Mouse (Mus musculus) limb, embryonic 12.5 days (tissue): ENCODE data around the gene Ins2. TPM values are rescaled to one million over a fixed set of nuclear protein-coding genes. Genes with fewer than 3 reads are reported as not detected.

Experiments
- ATAC-seq: fragments of 200-750 bp; cut with Nextera tagmentation; 2 replicates; pipeline ENCODE4 v1.8.0; 2017; ENCODE audit warnings: low read depth, moderate TSS enrichment; ENCODE audit not compliant: insufficient number of reproducible peaks, insufficient read depth, low FRiP score, low TSS enrichment
- H3K27ac ChIP-seq: fragments of 300-500 bp; sonication (generic); 2 replicates; pipeline ENCODE4 v1.5.1; 2016; ENCODE audit warnings: mild to moderate bottlenecking, moderate library complexity
- H3K27me3 ChIP-seq: fragments of 300-500 bp; sonication (generic); 2 replicates; pipeline ENCODE4 v1.6.1; 2016; ENCODE audit warnings: mild to moderate bottlenecking, moderate library complexity
- H3K36me3 ChIP-seq: fragments of 300-500 bp; sonication (generic); 2 replicates; pipeline ENCODE4 v1.6.1; 2016; ENCODE audit warnings: mild to moderate bottlenecking, moderate library complexity
- H3K4me1 ChIP-seq: fragments of 300-500 bp; sonication (generic); replicated peaks from 2 replicates; pipeline ENCODE4 v1.6.1; 2016
- H3K4me2 ChIP-seq: fragments of 300-500 bp; sonication (generic); 2 replicates; pipeline ENCODE4 v1.6.1; 2016; ENCODE audit warnings: mild to moderate bottlenecking, moderate library complexity
- H3K4me3 ChIP-seq: fragments of 300-500 bp; sonication (generic); replicated peaks from 2 replicates; pipeline ENCODE4 v1.5.1; 2016; ENCODE audit warnings: mild to moderate bottlenecking
- H3K9ac ChIP-seq: fragments of 300-500 bp; sonication (generic); replicated peaks from 2 replicates; pipeline ENCODE4 v1.6.1; 2016; ENCODE audit warnings: mild to moderate bottlenecking, moderate library complexity
- H3K9me3 ChIP-seq: fragments of 300-500 bp; sonication (generic); 2 replicates; pipeline ENCODE4 v1.6.1; 2016; ENCODE audit warnings: mild to moderate bottlenecking, moderate library complexity
- WGBS: fragments of 180-500 bp; shearing (Covaris S2); methylation state at CpG from one replicate; pipeline ENCODE4 v1.1.7; 2016; 5-methylcytosine and 5-hydroxymethylcytosine counted together
- polyA plus RNA-seq: library from polyadenylated mRNA; unstranded; fragments of >200 nt; fragmentation: Nextera tagmentation; extraction: Ambion mirVana; gene quantifications from 2 replicates; pipeline ENCODE4 v1.2.1, GENCODE M21; 2016

The Ins2 gene
- polyA plus RNA-seq, 1 experiment from 2014 or later = not detected

GRCm38 (mm10) chr7:142663931-142664421 lies 79.2 kb downstream of the Ins2 start:
- no peak for ATAC-seq

GRCm38 (mm10) chr7:142663151-142663550 lies 80.0 kb downstream of the Ins2 start:
- peaks cover 4% of the 10 kb centered on the region for H3K9me3 ChIP-seq
- peak overlapping the region; percentile 66 for H3K4me2 ChIP-seq
- no peak for ATAC-seq
- 8% methylated on average over 5 of the region's 5 CpGs for WGBS
- H3K27ac ChIP-seq = peak overlapping the region; percentile 92
- peak overlapping the region; percentile 66 for H3K4me3 ChIP-seq
- H3K36me3 ChIP-seq = peaks cover 25% of the 10 kb centered on the region
- H3K4me1 ChIP-seq = peaks cover 31% of the 10 kb centered on the region
- peak overlapping the region; percentile 96 for H3K9ac ChIP-seq
- H3K27me3 ChIP-seq = peaks cover 82% of the 10 kb centered on the region

More at GRCm38 (mm10) chr7:142663931-142664421, 79.2 kb downstream of the Ins2 start:
- peaks cover 11% of the 10 kb centered on the region for H3K9me3 ChIP-seq
- WGBS = under 1% methylated on average over 53 of the region's 53 CpGs
- peak overlapping the region; percentile 66 for H3K4me2 ChIP-seq
- peaks cover 73% of the 10 kb centered on the region for H3K27me3 ChIP-seq
- peaks cover 33% of the 10 kb centered on the region for H3K36me3 ChIP-seq
- peak overlapping the region; percentile 66 for H3K4me3 ChIP-seq
- peaks cover 29% of the 10 kb centered on the region for H3K4me1 ChIP-seq
- peak overlapping the region; percentile 96 for H3K9ac ChIP-seq
- peak overlapping the region; percentile 92 for H3K27ac ChIP-seq

GRCm38 (mm10) chr7:142661811-142662210 lies 81.4 kb downstream of the Ins2 start:
- H3K27ac ChIP-seq = peak overlapping the region; percentile 98
- H3K9ac ChIP-seq = peak overlapping the region; percentile 96
- H3K36me3 ChIP-seq = peaks cover 15% of the 10 kb centered on the region
- ATAC-seq = no peak
- peak overlapping the region; percentile 66 for H3K4me3 ChIP-seq
- peaks cover 89% of the 10 kb centered on the region for H3K27me3 ChIP-seq
- no peaks in the 10 kb centered on the region for H3K9me3 ChIP-seq
- H3K4me2 ChIP-seq = peak overlapping the region; percentile 66
- H3K4me1 ChIP-seq = peaks cover 33% of the 10 kb centered on the region

GRCm38 (mm10) chr7:142661046-142661445 lies 82.1 kb downstream of the Ins2 start:
- Histone ChIP-seq H3K4me3 (peak overlapping the region; percentile 66), H3K4me1 (peaks cover 33% of the 10 kb centered on the region), H3K27me3 (peaks cover 90% of the 10 kb centered on the region), H3K36me3 (peaks cover 13% of the 10 kb centered on the region), H3K9me3 (no peaks in the 10 kb centered on the region), H3K27ac (peak overlapping the region; percentile 98), H3K9ac (peak overlapping the region; percentile 96), H3K4me2 (peak overlapping the region; percentile 66)
- ATAC-seq = no peak
- WGBS = under 1% methylated on average over 25 of the region's 25 CpGs

GRCm38 (mm10) chr7:142660651-142660945 lies 82.6 kb downstream of the Ins2 start:
- H3K4me3 ChIP-seq = peak overlapping the region; percentile 66
- H3K4me2 ChIP-seq = peak overlapping the region; percentile 66
- H3K27me3 ChIP-seq = peaks cover 90% of the 10 kb centered on the region
- H3K27ac ChIP-seq = peak overlapping the region; percentile 98
- H3K9ac ChIP-seq = peak overlapping the region; percentile 96
- H3K36me3 ChIP-seq = peaks cover 14% of the 10 kb centered on the region
- under 1% methylated on average over 29 of the region's 29 CpGs for WGBS
- ATAC-seq = no peak
- H3K4me1 ChIP-seq = peaks cover 29% of the 10 kb centered on the region
- no peaks in the 10 kb centered on the region for H3K9me3 ChIP-seq

- Histone ChIP-seq H3K4me1 (peaks cover 28% of the 10 kb centered on the region), H3K9me3 (no peaks in the 10 kb centered on the region), H3K9ac (peak overlapping the region; percentile 96), H3K27me3 (peaks cover 90% of the 10 kb centered on the region), H3K36me3 (peaks cover 20% of the 10 kb centered on the region), H3K27ac (peak overlapping the region; percentile 98), H3K4me2 (peak overlapping the region; percentile 66), H3K4me3 (peak overlapping the region; percentile 66)
- under 1% methylated on average over 41 of the region's 43 CpGs for WGBS
- ATAC-seq = peak; percentile 16
These were observed 83.2 kb downstream of the Ins2 start for GRCm38 (mm10) chr7:142659767-142660650.

- Histone ChIP-seq H3K4me2 (peak overlapping the region; percentile 66), H3K36me3 (peaks cover 28% of the 10 kb centered on the region), H3K4me3 (peak overlapping the region; percentile 66), H3K9ac (peak overlapping the region; percentile 96), H3K4me1 (peaks cover 29% of the 10 kb centered on the region), H3K27me3 (peaks cover 90% of the 10 kb centered on the region), H3K9me3 (no peaks in the 10 kb centered on the region), H3K27ac (peak overlapping the region; percentile 98)
- WGBS = 1% methylated on average over 41 of the region's 70 CpGs
- peak; percentile 72 for ATAC-seq
These were observed 84.0 kb downstream of the Ins2 start for GRCm38 (mm10) chr7:142659181-142659681.

- Histone ChIP-seq H3K9ac (peak overlapping the region; percentile 96), H3K4me3 (peak overlapping the region; percentile 66), H3K4me2 (peak overlapping the region; percentile 66), H3K27ac (peak overlapping the region; percentile 98), H3K4me1 (peaks cover 32% of the 10 kb centered on the region), H3K9me3 (no peaks in the 10 kb centered on the region), H3K36me3 (peaks cover 33% of the 10 kb centered on the region), H3K27me3 (peaks cover 90% of the 10 kb centered on the region)
- ATAC-seq = peak; percentile 4; the same call in 1 of the 2 replicates
- WGBS = 1% methylated on average over 38 of the region's 40 CpGs
These were observed 84.5 kb downstream of the Ins2 start for GRCm38 (mm10) chr7:142658681-142659180.

- Histone ChIP-seq H3K4me2 (peak overlapping the region; percentile 66), H3K4me1 (peaks cover 33% of the 10 kb centered on the region), H3K27ac (peak overlapping the region; percentile 98), H3K27me3 (peaks cover 88% of the 10 kb centered on the region), H3K9ac (peak overlapping the region; percentile 96), H3K36me3 (peaks cover 38% of the 10 kb centered on the region), H3K4me3 (peak overlapping the region; percentile 66), H3K9me3 (no peaks in the 10 kb centered on the region)
- under 1% methylated on average over 34 of the region's 34 CpGs for WGBS
- no peak for ATAC-seq
These were observed 85.2 kb downstream of the Ins2 start for GRCm38 (mm10) chr7:142657821-142658614.

GRCm38 (mm10) chr7:142657341-142657791 lies 85.8 kb downstream of the Ins2 start:
- peak; percentile 21; the same call in 1 of the 2 replicates for ATAC-seq
- H3K9ac ChIP-seq = peak overlapping the region; percentile 96
- peak overlapping the region; percentile 66 for H3K4me3 ChIP-seq
- H3K4me1 ChIP-seq = peaks cover 33% of the 10 kb centered on the region
- H3K4me2 ChIP-seq = peak overlapping the region; percentile 66
- H3K36me3 ChIP-seq = peaks cover 44% of the 10 kb centered on the region
- H3K9me3 ChIP-seq = no peaks in the 10 kb centered on the region
- H3K27ac ChIP-seq = peak overlapping the region; percentile 98
- 8% methylated on average over 7 of the region's 9 CpGs for WGBS
- peaks cover 88% of the 10 kb centered on the region for H3K27me3 ChIP-seq
